Mouse (Mus musculus): Measurements from ENCODE around the gene Hmcn2. TPM values are rescaled to one million over a fixed set of nuclear protein-coding genes. Genes with fewer than 3 reads are reported as not detected.
A peak's percentile ranks its signal among the peaks of the same experiment; 100 is the strongest.

The Hmcn2 gene
- total RNA-seq, 2 experiments from 2014 or later, result 0.73 to 1.5 TPM

- no peak for DNase-seq (ENCODE audit: low spot score in 2 of 2)
Observed at GRCm38 (mm10) chr2:31304801-31305665, 9.2 kb upstream of the Hmcn2 start.

- DNase-seq (ENCODE audit: low spot score in 2 of 2), result peak in 1 of 2 experiments; percentile 47
Observed at GRCm38 (mm10) chr2:31305684-31306083, 8.5 kb upstream of the Hmcn2 start.

- DNase-seq (ENCODE audit: low spot score in 2 of 2), result no peak
Observed at GRCm38 (mm10) chr2:31308257-31308656, 6.0 kb upstream of the Hmcn2 start.

- DNase-seq (ENCODE audit: low spot score in 2 of 2), result no peak
Observed at GRCm38 (mm10) chr2:31309549-31309948, 4.7 kb upstream of the Hmcn2 start.

GRCm38 (mm10) chr2:31318162-31318561 lies 3.9 kb downstream of the Hmcn2 start:
- DNase-seq (ENCODE audit: low spot score in 2 of 2), result no peak

GRCm38 (mm10) chr2:31319200-31319599 lies 5.0 kb downstream of the Hmcn2 start:
- DNase-seq (ENCODE audit: low spot score in 2 of 2), result no peak

- no peak for DNase-seq (ENCODE audit: low spot score in 2 of 2)
Observed at GRCm38 (mm10) chr2:31327186-31327585, 13.0 kb downstream of the Hmcn2 start.

- DNase-seq (ENCODE audit: low spot score in 2 of 2), result no peak
Observed at GRCm38 (mm10) chr2:31337706-31338330, 23.6 kb downstream of the Hmcn2 start.

GRCm38 (mm10) chr2:31339826-31340225 lies 25.6 kb downstream of the Hmcn2 start:
- peak in 1 of 2 experiments; percentile 29 for DNase-seq (ENCODE audit: low spot score in 2 of 2)

- DNase-seq (ENCODE audit: low spot score in 2 of 2), result no peak
Observed at GRCm38 (mm10) chr2:31341726-31342535, 27.7 kb downstream of the Hmcn2 start.

- DNase-seq (ENCODE audit: low spot score in 2 of 2), result peak; percentile 42 to 56
Observed at GRCm38 (mm10) chr2:31346096-31346495, 31.9 kb downstream of the Hmcn2 start.

- DNase-seq (ENCODE audit: low spot score in 2 of 2), result no peak
Observed at GRCm38 (mm10) chr2:31348373-31348772, 34.2 kb downstream of the Hmcn2 start.

- DNase-seq (ENCODE audit: low spot score in 2 of 2), result no peak
Observed at GRCm38 (mm10) chr2:31348850-31349249, 34.6 kb downstream of the Hmcn2 start.

- no peak for DNase-seq (ENCODE audit: low spot score in 2 of 2)
Observed at GRCm38 (mm10) chr2:31356771-31357170, 42.6 kb downstream of the Hmcn2 start.

- no peak for DNase-seq (ENCODE audit: low spot score in 2 of 2)
Observed at GRCm38 (mm10) chr2:31359316-31359715, 45.1 kb downstream of the Hmcn2 start.

GRCm38 (mm10) chr2:31367186-31367585 lies 53.0 kb downstream of the Hmcn2 start:
- DNase-seq (ENCODE audit: low spot score in 2 of 2), result no peak

GRCm38 (mm10) chr2:31371396-31371795 lies 57.2 kb downstream of the Hmcn2 start:
- DNase-seq (ENCODE audit: low spot score in 2 of 2), result no peak

- DNase-seq (ENCODE audit: low spot score in 2 of 2), result no peak
Observed at GRCm38 (mm10) chr2:31372186-31372585, 58.0 kb downstream of the Hmcn2 start.

- DNase-seq (ENCODE audit: low spot score in 2 of 2), result no peak
Observed at GRCm38 (mm10) chr2:31374415-31374814, 60.2 kb downstream of the Hmcn2 start.

- no peak for DNase-seq (ENCODE audit: low spot score in 2 of 2)
Observed at GRCm38 (mm10) chr2:31376057-31376456, 61.8 kb downstream of the Hmcn2 start.

- DNase-seq (ENCODE audit: low spot score in 2 of 2), result no peak
Observed at GRCm38 (mm10) chr2:31377481-31377880, 63.3 kb downstream of the Hmcn2 start.
